Mouse (Mus musculus) monocyte, adult 5-6 weeks (primary cell): ENCODE data around the gene Rtn1. TPM values are rescaled to one million over a fixed set of nuclear protein-coding genes. Genes with fewer than 3 reads are reported as not detected.
"Not testable (repeated sequence)": the region's sequence is repeated elsewhere in the genome, so short reads cannot be mapped to it uniquely, and the experiment has no call there.

Experiments
- ATAC-seq: fragments of 153-309, 156-312 bp; replicated peaks from 2 replicates; pipeline ENCODE4 v1.8.0; 2017; ENCODE audit warnings: mild to moderate bottlenecking; ENCODE audit not compliant: low TSS enrichment, insufficient number of reproducible peaks, severe bottlenecking, poor library complexity, low FRiP score
- total RNA-seq: library from RNA; stranded (forward); fragments of 200-1000, 200-491, 200-594 nt; gene quantifications from 3 replicates; pipeline ENCODE4 v1.2.3, GENCODE M21; 2017

The Rtn1 gene
- total RNA-seq, 1 experiment from 2014 or later = 3.9 TPM

DNA sequence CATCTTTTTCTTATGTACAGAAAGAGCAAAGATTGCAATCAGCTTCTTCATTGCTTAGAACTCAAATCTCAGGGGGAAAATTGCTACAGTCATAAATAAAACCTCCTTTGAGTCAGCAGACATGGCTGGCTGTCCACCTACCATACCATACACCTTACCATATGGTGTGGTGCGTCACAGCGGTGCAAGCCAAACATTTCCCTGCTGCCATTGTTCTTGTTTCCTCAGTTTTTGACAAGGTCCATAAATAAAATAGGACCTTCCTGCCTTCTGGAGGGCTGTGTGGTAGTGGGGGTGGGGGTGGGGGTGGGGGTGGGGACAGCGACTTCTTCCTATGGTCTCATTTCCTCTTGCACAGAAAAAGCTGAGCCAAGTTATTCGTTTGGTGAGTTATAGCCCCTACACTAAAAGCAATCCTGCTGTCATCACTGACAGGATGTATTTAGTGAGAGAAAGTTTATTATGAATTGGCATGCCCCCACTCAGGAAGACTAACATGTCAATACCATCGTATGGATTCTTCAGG lies 76.3 kb downstream of the Rtn1 start:
- no peak for ATAC-seq

DNA sequence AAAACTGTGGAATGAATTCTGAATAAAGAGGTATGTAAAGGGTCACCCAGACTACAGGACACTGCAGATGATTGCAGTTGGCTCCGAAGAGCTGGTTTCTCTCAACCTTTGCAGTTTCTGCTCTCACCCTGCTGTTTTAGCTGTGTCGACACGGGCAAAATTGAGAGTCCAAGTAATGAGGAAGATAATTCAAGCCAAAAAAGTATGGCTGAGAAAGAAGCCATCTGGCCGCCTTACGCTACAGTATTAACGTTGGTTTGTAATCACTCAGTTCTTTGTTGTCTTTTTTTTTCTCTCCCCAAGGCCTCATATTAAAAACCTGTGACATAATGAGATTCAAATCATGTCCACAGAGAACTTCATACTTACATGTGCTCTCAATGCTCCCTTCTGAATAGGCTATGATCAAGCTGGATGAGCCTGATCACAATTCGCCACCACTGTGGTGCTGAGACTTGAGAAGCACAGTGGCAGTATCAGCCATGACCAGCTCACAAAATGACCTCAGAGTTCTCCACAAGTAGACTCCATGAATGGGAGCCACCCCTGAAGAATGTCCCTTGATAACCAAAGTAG lies 76.9 kb downstream of the Rtn1 start:
- ATAC-seq = no peak

DNA sequence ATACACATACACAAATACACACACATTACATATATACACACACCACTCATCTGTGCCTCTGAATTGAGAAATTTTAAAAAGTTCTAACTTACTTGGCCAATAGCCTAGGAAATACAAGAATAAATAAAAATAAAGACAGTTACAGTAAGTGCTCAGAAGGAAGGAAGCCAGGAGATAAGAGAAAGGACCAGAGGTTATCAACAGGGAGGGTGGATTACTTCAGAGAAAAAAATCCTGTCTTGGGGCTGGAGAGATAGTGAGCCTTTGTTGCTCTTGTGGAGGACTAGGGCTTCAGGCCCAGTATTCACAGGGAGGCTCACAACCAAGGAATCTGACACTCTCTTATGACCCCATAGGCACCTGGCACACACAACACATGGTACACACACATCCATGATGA lies 82.8 kb downstream of the Rtn1 start:
- no peak for ATAC-seq

DNA sequence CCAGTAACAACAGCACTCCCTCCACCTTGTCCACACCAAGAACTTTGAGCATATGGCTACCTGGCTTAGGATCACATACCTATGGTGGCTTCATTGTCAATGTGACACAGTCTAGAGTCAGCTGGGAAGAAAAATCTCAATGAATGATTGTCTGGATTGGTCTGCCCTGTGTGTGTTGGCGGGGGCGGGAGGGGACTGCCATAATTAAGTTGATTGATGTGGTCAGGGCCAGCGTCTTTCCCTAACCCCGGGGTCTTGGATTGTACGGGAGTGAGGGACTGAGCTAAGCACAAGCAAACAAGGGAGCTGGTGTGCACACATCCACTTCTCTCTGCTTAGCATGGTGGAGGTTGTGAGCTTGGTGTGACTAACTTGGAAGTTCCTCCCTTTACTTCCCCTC lies 83.8 kb downstream of the Rtn1 start:
- no peak for ATAC-seq

DNA sequence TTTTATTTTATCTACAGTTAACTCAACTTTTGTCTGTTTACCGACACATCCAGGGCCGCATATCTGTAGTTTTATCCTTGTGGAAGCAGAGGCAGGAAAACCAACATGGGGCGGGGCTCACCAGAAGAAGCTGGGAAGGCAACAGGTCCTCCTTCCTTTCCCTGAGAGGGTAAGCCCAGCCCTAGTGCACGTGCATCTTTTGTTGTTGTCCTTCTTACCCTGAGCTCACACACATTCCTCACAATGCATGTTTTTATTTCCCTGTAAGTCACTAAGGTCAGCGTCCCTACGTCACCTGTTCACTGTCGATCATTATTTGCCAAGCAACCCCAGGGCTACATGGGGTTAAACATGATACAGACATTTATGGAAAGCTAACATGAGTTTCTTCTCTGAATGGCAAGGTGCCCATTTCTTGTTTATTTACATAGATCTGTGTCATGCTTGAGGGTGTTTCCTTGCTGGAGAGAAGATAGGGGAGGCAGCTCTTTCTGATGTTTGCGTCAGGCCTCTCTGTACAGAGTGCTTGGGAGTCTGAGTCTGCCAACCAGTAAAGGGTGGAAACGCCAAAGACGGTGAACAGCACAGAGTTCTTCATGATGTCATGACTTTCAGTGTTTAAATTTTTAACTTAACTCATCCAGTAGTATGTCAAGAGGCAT lies 84.5 kb downstream of the Rtn1 start:
- no peak for ATAC-seq

DNA sequence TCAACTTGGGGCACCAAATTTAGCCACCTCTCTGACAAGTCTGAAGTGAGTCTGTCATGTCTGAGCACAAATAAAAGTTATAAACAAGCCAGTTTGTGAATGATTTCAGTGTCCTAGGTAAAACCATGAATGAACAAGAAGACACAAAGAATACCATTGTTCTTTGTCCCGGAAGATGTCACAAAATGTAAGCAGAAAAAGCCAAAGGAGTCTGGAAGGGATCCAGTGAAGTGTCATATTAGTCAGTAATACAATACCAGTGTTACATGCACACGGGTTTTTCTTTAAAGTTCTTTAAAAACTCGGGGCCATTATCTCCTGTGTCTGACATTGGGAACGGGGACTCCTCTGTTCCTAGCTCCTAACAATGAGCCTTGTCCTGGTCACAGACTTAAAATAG lies 85.1 kb downstream of the Rtn1 start:
- ATAC-seq = no peak

DNA sequence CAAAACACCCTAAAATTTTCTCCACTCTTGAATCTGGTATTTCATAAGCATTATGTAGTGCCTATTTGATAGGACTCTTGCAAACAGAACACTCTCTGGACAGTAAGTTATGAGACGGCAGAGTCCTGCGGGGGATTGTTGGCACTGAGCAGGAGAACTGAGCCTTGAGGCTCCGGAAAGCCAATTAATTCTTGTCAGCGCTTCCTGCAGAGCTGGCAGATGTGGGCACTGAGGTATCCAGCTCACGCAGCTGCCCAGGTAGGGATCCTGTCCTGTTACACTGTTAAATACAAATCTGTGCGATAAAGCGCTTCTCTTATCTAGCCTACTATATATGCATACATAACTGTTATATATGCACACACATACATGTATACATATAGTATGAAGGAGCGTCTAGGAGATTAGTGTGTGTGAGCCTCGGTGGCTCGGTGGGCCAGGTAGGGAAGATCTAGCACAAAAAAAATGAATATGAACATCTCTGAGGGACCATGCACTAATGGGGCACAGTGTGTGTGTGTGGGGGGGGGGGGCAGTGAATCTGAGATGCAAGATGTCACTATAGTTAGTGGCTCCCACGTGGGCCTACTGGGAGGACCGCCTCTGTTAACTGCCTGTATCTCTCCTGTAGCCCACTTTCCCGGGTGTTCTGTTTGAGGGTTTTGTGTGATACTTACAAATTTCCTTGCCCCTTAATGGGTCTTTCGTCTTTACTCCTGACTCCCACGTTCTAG lies 93.0 kb downstream of the Rtn1 start:
- ATAC-seq = no peak

DNA sequence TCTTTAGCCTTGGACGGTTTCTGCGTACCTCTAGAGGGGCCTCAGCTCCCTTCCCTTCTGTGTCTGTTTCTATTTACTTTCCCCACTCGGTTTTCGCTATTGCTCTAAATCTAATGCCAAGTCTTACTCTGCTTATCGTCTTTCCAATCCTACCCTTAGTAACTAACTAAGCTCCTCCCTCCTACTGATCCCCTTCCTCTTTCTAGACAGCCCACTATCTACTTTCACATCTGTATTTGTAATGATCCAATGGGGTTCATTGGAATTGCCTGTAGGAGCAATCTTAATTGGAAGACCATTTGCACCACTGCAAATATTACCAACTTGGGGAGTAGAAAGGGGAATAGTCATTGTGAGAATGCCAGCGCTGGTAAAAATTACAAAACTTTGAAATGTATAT lies 98.0 kb downstream of the Rtn1 start:
- ATAC-seq = no peak

DNA sequence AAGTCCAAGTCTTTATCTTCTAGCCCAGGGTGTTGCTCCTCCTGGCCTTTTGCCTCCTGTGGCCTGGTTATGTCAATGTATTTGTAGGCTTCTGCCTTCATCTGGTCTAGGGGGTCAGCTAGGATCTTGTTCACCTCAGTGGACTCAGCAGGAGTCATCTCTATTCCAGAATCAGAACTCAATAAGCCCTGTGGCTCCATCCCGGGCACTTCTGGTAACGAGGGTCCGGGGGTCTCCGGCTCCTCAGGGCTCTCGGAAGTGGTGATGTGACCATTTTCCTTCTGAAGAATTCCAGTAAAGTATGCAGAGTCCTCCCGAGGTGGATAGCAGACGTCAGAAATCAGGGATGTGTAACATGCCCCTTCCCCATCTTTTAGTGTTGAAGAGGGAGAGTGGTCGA lies 100.3 kb downstream of the Rtn1 start:
- no peak for ATAC-seq

DNA sequence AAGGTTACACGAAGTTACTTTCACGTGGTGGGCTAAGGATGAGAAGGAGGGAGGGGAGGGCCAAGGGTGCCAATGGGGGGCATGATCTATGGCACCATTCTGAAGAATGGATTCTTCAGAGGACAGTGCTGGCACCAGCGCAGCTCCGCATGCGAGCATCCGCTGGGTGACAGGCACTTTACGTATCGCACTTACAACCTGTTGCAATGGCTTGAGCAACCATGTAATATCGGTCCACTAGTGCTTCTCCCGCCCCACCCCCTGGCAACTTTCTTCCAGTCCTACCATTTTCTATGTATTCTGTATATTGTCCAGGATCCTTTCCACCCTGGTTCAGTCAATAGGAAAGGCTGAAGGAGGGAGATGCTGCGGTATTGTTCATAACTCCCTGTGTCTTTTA lies 102.6 kb downstream of the Rtn1 start:
- no peak for ATAC-seq

DNA sequence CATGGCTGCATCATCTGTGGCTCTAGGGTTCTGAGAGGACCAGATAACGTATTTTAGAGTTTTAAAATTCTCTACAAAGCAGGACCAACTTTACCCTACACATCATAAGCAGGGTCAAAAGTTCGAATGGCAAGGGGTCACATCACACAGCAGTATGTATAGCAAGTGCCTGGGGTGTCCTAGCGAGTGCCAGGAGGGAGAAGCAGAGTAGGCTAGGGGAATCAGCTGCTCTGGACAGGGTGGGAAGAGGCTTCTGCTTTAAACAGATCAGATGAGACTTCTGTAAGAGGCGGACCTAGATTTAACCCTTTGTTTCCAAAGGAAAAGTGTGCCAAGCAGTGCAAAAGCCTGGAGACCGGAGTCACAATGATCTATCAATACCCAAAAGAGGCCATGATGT lies 103.4 kb downstream of the Rtn1 start:
- ATAC-seq = no peak

DNA sequence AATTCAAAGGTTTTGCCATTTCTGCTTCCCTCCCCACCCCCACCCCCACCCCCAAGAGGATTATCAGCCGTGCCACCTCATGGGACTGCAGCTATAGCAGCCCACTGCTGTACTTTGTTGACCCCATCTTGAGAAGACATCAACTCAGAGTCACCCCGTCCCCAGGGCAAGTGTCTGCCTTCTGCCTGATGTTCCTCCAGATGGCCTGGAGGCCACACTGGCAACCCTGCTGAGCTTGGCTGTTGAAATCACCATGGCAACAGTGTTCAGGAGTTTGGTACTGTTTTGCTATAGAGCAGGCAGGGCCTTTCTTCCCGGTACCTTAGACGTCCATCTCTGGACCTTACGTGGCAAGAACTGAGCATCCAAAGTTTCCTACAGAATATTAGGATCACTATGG lies 103.9 kb downstream of the Rtn1 start:
- ATAC-seq = no peak

DNA sequence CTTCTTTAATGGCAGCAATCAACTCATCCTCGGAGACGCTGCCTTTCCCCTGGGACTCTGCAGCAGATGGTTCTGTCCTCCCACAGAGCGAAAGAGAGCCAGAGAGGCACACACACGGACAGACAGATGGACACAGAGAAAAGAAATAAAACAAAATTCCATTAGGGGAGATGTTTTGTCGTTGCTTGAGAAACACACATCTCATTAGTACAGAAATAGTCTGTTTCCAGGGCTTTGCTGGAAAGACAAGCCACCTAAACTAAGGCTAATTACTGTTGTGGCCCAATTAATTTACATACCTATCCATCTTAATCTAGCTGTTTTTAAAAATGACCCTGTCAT lies 104.5 kb downstream of the Rtn1 start:
- no peak for ATAC-seq

DNA sequence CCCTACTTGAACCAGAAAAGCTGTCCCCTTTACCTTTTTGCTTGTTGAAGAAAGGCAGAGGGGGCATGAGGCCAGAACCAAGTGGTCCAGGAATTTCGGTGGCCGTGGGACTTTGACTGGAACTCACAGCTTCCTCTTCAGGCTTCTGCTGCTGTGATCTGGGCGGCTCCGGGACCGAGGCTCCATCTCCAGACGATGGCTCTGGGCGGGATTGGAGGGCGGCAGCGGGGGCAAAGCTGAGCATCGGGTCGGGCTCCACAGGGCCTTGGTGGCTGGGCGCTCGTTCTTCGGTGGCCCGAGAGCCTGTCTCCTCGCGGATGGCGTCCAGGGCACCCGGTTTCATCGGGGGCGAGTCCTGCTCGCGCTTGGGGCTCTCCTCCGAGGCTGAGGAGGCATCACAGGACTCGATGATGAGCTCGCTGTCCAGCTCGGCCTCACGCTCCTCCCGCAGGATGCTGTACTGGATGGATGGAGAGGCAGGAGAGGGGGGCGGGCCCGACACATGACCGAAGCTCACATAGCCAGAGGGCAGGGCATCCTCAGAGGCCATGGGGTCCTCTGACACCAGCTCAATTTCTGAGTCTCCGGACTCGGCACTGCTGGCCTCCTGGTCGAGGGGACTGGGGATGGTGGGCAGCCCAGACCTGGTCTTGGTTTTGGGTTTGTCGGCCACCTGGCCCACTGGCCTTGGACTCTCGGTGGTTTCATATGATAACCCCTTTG lies 105.1 kb downstream of the Rtn1 start:
- ATAC-seq = no peak

DNA sequence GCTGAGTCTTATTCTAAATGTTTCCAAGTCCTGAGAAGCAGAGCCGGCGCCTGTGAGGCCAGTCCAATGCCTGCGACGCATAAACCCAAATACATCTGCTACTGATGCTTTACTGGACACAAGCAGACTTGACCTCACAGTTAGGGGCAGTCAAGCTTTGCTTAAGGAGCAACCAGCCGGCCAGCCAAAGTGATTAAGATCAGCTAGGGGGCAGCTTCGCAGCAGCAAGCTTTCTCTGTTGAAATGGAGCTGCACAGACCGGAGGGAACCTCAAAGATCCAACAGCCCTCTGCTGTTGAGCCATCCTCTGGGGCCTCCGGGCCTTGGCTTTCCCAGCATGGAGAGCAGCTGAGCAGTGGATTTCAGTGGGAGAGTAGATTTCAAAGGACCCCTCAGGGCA lies 107.4 kb downstream of the Rtn1 start:
- ATAC-seq = no peak

DNA sequence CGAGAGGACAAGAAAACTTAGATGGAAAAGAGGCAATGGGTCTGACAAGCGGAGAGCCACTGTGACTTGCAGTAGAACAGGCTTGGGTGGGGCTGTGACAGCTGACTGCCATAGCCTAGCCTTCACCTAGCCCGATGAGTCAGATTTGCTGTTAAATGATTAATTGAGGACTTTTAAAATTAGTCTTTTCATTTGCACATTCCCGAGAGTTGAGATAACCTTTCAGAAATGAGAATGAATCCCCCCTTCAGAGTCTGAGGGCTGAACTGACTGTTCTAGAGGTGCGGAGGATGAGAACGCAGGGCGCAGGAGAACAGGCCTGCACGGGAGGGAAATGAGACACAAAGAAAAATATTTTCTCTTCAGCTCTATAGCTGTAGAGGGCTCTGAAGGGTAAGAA lies 107.9 kb downstream of the Rtn1 start:
- no peak for ATAC-seq

DNA sequence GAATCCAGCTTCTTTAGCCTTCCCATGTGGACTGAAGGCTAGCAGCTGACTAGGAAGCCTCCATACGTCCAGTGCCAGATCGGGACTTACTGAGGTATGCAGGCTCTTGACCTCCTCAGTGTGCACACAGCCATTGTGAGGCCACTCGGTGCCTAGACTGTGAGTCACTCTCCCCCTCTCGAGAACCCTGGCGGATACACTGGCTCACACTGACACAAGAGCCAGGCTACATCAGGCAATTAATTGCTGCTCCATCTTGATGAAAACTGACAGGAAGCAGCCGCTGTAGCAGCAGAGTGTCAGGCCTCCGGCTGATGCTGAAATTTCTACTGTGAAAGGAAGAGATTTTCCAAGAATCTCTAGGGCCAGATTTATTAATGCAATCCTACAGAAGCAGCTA lies 110.6 kb downstream of the Rtn1 start:
- ATAC-seq = no peak

DNA sequence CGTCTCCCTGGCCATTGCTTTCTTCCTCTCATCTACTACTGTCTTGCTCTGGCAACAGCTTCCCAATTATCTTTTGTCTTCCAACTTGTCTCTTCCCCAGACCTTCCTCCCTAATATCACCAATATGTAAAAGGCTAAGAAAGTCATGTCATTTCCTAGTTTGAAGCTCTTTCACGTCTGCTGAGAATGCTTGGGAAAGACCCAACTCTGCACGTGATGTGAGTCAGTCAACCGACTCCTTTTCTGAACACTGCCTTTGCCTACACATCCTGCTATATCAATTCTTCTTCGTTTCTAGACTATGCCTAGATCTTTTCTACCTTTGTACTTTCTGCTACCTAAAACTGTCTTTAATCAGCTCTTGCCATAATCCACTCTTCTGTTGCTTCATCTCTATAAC lies 112.3 kb downstream of the Rtn1 start:
- ATAC-seq = no peak

DNA sequence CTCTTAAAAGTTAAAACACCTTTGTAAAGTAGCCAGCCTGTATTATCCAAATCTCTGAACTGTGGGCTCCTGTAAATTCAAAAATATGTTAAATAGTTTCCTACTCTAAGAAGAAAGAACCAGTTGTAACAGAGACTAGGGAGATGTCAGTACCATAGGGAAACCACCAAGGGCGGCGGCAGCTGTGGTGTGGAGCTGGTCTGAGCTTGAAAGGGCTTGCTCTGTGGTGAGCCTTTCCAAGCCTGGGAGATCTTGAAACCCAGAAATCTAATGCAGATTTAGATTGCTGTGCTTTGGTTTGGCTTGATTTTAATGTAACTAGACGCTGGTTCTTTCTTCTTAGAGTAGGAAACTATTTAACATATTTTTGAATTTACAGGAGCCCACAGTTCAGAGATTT lies 115.7 kb downstream of the Rtn1 start:
- not testable (repeated sequence) for ATAC-seq

DNA sequence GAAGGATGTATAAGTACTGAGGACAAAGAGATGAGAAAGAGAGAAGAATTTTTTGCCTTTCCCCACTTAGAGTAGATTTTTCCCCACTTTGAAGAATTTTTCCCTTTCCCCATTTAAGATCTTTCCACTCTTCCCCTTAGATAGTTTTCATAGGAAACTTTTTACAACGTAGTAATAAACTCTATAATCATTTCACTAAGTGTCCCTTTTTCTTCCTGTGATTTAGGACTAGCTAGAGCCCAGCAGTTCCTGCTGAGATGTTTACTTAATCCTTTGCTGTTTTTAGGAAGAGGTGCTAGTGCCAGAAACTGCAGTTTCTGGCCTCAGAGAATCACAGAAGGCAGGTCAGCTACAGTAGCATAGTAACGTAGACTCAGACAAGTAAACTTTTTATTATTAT lies 116.3 kb downstream of the Rtn1 start:
- no peak for ATAC-seq
